Mouse (Mus musculus): ENCODE data around the gene Fxyd5. TPM values are rescaled to one million over a fixed set of nuclear protein-coding genes. Genes with fewer than 3 reads are reported as not detected.

Gene Fxyd5
- total RNA-seq, 2 experiments from 2014 or later, result 39.1 to 42.0 TPM

GRCm38 (mm10) chr7:31040281-31041022 is 1.8 kb downstream of the Fxyd5 start:
- no peak for DNase-seq

- DNase-seq, result no peak
Measured at GRCm38 (mm10) chr7:31039011-31039410, 3.3 kb downstream of the Fxyd5 start.

- no peak for DNase-seq
Measured at GRCm38 (mm10) chr7:31037675-31038074, 4.6 kb downstream of the Fxyd5 start.

GRCm38 (mm10) chr7:31036917-31037316 is 5.4 kb downstream of the Fxyd5 start:
- no peak for DNase-seq

- DNase-seq, result no peak
Measured at GRCm38 (mm10) chr7:31035291-31035690, 7.0 kb downstream of the Fxyd5 start.

- no peak for DNase-seq
Measured at GRCm38 (mm10) chr7:31034789-31035188, 7.5 kb downstream of the Fxyd5 start.

GRCm38 (mm10) chr7:31033409-31034165 is 8.7 kb downstream of the Fxyd5 start:
- DNase-seq, result no peak

- no peak for DNase-seq
Measured at GRCm38 (mm10) chr7:31031731-31032130, 10.6 kb downstream of the Fxyd5 start.

GRCm38 (mm10) chr7:31030717-31031116 is 11.6 kb downstream of the Fxyd5 start:
- no peak for DNase-seq

GRCm38 (mm10) chr7:31028609-31029008 is 13.7 kb downstream of the Fxyd5 start:
- DNase-seq, result no peak

- DNase-seq, result peak; percentile 54
Measured at GRCm38 (mm10) chr7:31017104-31017901, 25.0 kb downstream of the Fxyd5 start.

GRCm38 (mm10) chr7:31012971-31013370 is 29.3 kb downstream of the Fxyd5 start:
- DNase-seq, result no peak

- no peak for DNase-seq
Measured at GRCm38 (mm10) chr7:31008889-31009288, 33.4 kb downstream of the Fxyd5 start.

GRCm38 (mm10) chr7:31008175-31008574 is 34.1 kb downstream of the Fxyd5 start:
- no peak for DNase-seq

GRCm38 (mm10) chr7:31007775-31008174 is 34.5 kb downstream of the Fxyd5 start:
- no peak for DNase-seq

GRCm38 (mm10) chr7:31002650-31003049 is 39.6 kb downstream of the Fxyd5 start:
- no peak for DNase-seq

- peak; percentile 79 for DNase-seq
Measured at GRCm38 (mm10) chr7:31000505-31001020, 41.7 kb downstream of the Fxyd5 start.

- no peak for DNase-seq
Measured at GRCm38 (mm10) chr7:30996491-30996890, 45.8 kb downstream of the Fxyd5 start.

GRCm38 (mm10) chr7:30993986-30994385 is 48.3 kb downstream of the Fxyd5 start:
- DNase-seq, result no peak

- DNase-seq, result no peak
Measured at GRCm38 (mm10) chr7:30992148-30992547, 50.1 kb downstream of the Fxyd5 start.

GRCm38 (mm10) chr7:30988519-30989162 is 53.6 kb downstream of the Fxyd5 start:
- no peak for DNase-seq

- DNase-seq, result no peak
Measured at GRCm38 (mm10) chr7:30985357-30985756, 56.9 kb downstream of the Fxyd5 start.

Data from adrenal gland, postnatal 10 days (tissue).